Mouse (Mus musculus): ENCODE results near the gene Dock2.

The Dock2 gene

GRCm38 (mm10) chr11:34424546-34424945 lies 359.1 kb downstream of the Dock2 start:
- DNase-seq (ENCODE audit: low spot score): no peak

- DNase-seq (ENCODE audit: low spot score): no peak
These were observed 362.6 kb downstream of the Dock2 start for GRCm38 (mm10) chr11:34421061-34421460.

- DNase-seq (ENCODE audit: low spot score): no peak
These were observed 367.1 kb downstream of the Dock2 start for GRCm38 (mm10) chr11:34416619-34416979.

- DNase-seq (ENCODE audit: low spot score): no peak
These were observed 367.6 kb downstream of the Dock2 start for GRCm38 (mm10) chr11:34415884-34416618.

GRCm38 (mm10) chr11:34406850-34407249 lies 376.8 kb downstream of the Dock2 start:
- no peak for DNase-seq (ENCODE audit: low spot score)

- DNase-seq (ENCODE audit: low spot score): no peak
These were observed 377.4 kb downstream of the Dock2 start for GRCm38 (mm10) chr11:34406309-34406708.

- DNase-seq (ENCODE audit: low spot score): no peak
These were observed 378.4 kb downstream of the Dock2 start for GRCm38 (mm10) chr11:34405311-34405710.

GRCm38 (mm10) chr11:34401343-34401742 lies 382.3 kb downstream of the Dock2 start:
- DNase-seq (ENCODE audit: low spot score): no peak

- DNase-seq (ENCODE audit: low spot score): no peak
These were observed 385.1 kb downstream of the Dock2 start for GRCm38 (mm10) chr11:34398555-34398954.

- no peak for DNase-seq (ENCODE audit: low spot score)
These were observed 386.0 kb downstream of the Dock2 start for GRCm38 (mm10) chr11:34397661-34398060.

- no peak for DNase-seq (ENCODE audit: low spot score)
These were observed 387.9 kb downstream of the Dock2 start for GRCm38 (mm10) chr11:34395802-34396201.

- DNase-seq (ENCODE audit: low spot score): no peak
These were observed 391.6 kb downstream of the Dock2 start for GRCm38 (mm10) chr11:34392105-34392504.

- DNase-seq (ENCODE audit: low spot score): no peak
These were observed 394.2 kb downstream of the Dock2 start for GRCm38 (mm10) chr11:34389261-34390116.

- DNase-seq (ENCODE audit: low spot score): peak; percentile 11
These were observed 398.5 kb downstream of the Dock2 start for GRCm38 (mm10) chr11:34385001-34385688.

- no peak for DNase-seq (ENCODE audit: low spot score)
These were observed 399.5 kb downstream of the Dock2 start for GRCm38 (mm10) chr11:34384178-34384577.

- DNase-seq (ENCODE audit: low spot score): no peak
These were observed 400.2 kb downstream of the Dock2 start for GRCm38 (mm10) chr11:34383501-34383900.

- DNase-seq (ENCODE audit: low spot score): no peak
These were observed 406.0 kb downstream of the Dock2 start for GRCm38 (mm10) chr11:34377649-34378048.

GRCm38 (mm10) chr11:34375557-34375956 lies 408.1 kb downstream of the Dock2 start:
- no peak for DNase-seq (ENCODE audit: low spot score)

GRCm38 (mm10) chr11:34372224-34372623 lies 411.5 kb downstream of the Dock2 start:
- DNase-seq (ENCODE audit: low spot score): no peak

GRCm38 (mm10) chr11:34356109-34356508 lies 427.6 kb downstream of the Dock2 start:
- no peak for DNase-seq (ENCODE audit: low spot score)

- DNase-seq (ENCODE audit: low spot score): no peak
These were observed 428.3 kb downstream of the Dock2 start for GRCm38 (mm10) chr11:34355406-34355805.

- DNase-seq (ENCODE audit: low spot score): no peak
These were observed 434.1 kb downstream of the Dock2 start for GRCm38 (mm10) chr11:34349453-34350056.

Data from layer of hippocampus, adult 11-12 months (tissue).